Mouse (Mus musculus) monocyte, adult 2 months (primary cell): ENCODE data around the gene Adcy2.

Experiments
- DNase-seq, 2 experiments: peaks; one replicate each; pipeline ENCODE4 v3.0.0; 2022; ENCODE audit warnings: low spot score in 2 of 2, low read depth in 1 of 2

Gene Adcy2

GRCm38 (mm10) chr13:68828441-68828840 lies 170.9 kb downstream of the Adcy2 start:
- no peak for DNase-seq

- DNase-seq = no peak
Observed at GRCm38 (mm10) chr13:68826461-68826860, 172.9 kb downstream of the Adcy2 start.

- DNase-seq = no peak
Observed at GRCm38 (mm10) chr13:68820858-68821579, 178.3 kb downstream of the Adcy2 start.

GRCm38 (mm10) chr13:68815704-68816477 lies 183.4 kb downstream of the Adcy2 start:
- no peak for DNase-seq

GRCm38 (mm10) chr13:68811185-68811584 lies 188.2 kb downstream of the Adcy2 start:
- no peak for DNase-seq

DNA sequence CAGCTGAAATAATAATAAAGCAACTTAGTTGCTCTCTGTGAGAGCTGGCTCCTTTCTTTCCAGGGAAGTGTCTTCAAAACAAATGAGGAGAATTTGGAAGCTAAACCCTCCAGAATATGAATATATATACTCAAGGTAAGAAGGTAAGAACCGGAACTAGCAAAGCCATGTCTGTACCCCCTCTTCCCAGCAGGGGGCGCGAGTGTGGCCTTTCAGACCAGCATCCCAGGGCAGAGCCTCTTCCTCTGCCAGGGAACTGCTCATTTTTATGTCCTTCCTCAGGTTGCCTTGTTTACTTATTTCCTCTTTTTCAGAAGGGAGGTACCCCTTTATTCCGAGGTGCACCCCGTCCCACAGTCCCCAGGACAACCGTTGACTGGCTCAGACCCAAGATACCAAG lies 199.6 kb downstream of the Adcy2 start:
- no peak for DNase-seq

- DNase-seq = no peak
Observed at GRCm38 (mm10) chr13:68793286-68793685, 206.1 kb downstream of the Adcy2 start.

DNA sequence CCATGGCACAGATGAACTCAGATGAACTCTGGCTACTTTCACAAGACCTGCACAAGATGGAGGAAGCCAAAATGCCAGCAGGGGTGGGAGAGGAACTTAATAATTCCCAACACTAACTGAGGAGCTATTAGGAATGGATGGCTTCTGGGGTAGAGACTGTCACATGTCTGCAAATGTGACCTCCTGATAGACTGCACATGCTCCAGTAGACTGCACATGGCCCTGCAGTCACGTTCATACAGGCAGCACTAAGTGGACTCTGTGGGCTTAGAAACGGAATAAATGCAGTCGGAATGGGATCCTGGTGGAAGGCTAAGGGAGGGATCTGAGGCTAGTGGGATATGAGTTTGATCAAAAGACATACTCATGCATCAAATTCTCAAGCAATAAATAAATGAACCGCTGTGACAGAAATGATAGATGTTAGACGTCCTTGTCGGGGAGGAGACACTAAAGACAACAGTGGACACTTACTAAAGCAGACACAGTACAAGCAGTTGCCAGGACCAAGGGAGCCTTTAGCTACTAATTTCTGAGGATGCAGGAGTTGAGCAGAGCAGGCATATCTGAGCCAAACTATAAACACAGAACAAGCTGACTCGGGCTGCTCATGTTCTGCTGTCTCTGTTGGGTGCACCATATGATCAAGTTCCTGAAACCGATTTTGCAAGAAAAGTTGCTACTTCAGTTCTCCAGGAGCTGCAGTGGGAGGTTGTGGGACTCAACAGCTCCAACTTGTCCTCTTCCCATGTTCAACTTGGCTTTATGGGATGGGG lies 211.9 kb downstream of the Adcy2 start:
- no peak for DNase-seq

DNA sequence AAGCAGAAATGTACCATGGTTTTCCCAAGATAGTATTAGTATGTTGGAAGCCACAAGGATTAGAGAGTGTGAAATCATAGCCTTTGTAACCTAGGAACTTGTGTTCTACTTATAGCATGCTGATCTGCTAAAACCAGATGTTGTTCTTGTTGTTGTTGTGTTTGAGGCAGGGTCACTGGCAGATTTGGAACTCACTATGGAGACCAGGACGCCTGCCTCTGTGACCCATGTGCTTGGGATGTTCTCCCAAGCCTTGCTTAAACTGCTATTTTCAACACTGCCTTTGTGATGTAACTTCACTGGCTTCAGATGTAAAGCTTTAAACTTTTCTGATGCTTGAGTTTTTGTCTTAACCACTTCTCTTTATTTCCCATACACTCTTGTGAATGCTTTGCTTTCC lies 216.2 kb downstream of the Adcy2 start:
- DNase-seq = no peak

DNA sequence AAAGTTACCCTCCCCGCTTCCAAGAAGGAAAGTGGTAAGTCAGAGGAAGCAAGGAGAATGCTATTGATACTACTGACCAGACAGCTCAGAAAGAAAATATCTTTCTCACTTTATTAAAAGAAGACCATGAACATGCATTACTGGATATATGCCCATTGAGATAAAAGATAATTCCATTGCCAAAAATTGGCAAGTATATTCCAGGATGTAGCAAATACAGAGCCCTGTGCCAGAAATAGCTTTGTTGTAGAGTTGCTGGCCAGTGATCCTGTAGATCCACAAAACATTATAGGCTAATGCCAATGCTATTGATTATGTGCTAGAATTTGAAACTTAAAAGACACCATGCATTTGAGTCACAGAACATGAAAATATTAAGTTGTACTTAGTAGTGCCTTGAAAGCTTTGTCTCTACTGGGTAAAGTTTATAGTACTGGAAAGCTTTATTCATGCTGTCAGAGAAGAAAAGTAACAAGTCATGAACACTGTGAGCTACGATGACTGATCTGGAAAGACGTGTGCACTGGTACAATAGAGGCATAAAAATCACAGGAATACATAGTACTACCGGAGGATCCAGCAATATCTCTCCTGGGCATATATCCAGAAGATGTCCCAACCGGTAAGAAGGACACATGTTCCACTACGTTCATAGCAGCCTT lies 221.2 kb downstream of the Adcy2 start:
- no peak for DNase-seq

DNA sequence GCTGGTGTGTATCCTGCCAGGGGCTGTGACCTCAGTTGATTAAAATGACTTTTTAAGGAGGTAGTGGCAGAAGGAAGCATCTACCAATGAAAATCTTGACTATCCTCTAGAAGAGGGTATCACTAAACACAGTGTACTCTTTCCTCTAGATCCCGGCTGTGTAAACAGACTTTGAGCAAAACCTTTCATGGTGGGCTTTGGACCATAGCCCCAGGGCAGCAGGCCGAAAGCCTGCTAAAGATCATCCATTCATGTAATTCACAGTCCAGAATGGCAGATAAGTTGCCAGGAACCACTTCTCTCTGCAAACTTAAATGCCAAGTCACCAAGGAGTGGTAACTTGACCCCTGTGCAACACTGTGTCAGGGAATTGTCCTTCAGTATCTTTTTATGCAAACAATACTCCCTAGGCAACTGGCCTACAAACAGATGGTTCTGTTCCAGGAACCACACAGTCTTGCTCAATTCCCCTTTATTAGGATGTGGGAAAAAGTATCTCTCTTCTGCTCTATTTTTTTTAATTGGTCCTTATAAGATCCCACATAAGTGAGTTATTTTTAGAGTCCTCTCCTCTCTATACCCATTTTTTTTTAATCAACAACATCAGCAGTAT lies 225.6 kb downstream of the Adcy2 start:
- DNase-seq = no peak

GRCm38 (mm10) chr13:68768588-68768987 lies 230.8 kb downstream of the Adcy2 start:
- no peak for DNase-seq

GRCm38 (mm10) chr13:68765896-68766578 lies 233.3 kb downstream of the Adcy2 start:
- no peak for DNase-seq

DNA sequence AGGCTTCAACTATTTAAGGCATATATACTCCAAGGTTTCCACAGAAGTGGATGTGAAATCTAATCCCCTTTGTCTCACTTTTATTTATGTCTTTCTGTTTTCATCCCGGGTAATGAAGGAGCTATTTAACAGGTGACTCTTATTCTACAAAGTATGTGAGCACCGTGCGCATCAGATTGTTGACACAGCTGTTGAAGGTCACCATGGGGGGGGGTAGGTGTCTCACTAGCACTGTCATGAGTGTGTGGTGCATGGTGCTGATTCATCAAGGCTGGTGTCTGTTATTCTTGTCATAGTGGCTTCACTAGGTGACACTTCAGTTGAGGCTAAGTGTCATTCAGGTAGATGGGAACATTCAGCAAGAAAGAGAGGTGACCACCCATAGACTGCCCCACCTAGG lies 234.7 kb downstream of the Adcy2 start:
- DNase-seq = no peak

- no peak for DNase-seq
Observed at GRCm38 (mm10) chr13:68749801-68750200, 249.5 kb downstream of the Adcy2 start.

DNA sequence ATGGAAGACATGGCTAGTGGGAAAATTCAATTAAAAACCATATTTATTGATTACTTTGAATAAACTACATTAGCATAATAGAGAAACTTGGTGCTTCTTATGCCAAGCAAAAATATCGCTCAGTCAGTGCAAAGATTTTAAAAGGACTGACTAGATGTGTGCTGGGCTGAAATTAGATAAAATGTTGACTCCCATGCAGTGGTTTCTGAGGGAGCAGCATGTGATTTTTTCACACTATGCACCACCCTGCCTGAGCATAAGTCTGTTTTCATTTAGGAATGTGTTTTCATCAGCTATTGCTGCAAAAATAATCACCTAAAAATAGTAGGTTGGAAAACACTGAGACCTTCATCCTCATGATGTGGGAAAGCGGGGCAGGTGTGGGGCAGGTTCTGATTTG lies 250.0 kb downstream of the Adcy2 start:
- no peak for DNase-seq

DNA sequence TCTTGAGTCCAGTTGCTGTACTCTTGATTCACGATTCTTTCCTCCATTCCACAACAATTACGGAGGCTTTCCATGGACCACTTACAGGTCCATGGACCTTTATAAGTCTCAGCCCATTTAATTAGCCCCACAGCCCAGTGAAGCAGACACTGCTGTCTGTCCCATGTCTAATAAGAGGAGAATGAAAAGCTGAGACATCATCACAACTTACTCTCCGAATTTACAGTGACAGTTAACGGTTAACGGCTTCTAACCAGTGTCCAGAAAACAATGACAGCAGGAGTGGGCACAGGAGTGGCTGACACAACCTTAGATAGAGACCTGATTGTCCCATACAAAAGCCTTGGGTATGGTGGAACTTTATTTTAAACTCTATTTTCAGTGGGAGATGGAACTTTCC lies 253.9 kb downstream of the Adcy2 start:
- DNase-seq = no peak

GRCm38 (mm10) chr13:68712661-68713060 lies 286.7 kb downstream of the Adcy2 start:
- DNase-seq = no peak

- no peak for DNase-seq
Observed at GRCm38 (mm10) chr13:68707296-68707747, 292.0 kb downstream of the Adcy2 start.

DNA sequence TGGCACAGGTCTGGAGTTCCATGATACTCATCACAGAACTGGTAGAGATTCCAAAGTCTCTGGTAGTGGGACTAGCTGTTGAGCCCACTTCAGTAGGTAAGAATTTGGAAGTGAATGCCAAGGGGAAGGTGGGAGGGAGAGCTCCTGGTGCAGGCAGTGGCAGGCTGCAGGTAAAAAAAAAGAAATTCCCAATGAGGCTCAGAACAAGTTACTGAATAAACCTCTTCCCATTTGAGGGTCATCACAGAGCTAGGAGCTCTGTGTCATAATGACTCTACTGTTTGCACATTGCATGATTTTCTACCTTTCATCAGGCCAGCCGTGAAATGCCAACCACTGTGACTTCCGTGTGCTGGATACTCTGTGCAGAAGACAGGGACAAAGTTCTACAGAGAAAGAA lies 314.4 kb downstream of the Adcy2 start:
- DNase-seq = no peak
